Mouse (Mus musculus) adrenal gland, postnatal 36 days (tissue): Measurements from ENCODE around the gene Ikzf3. TPM values are rescaled to one million over a fixed set of nuclear protein-coding genes. Genes with fewer than 3 reads are reported as not detected.

ENCODE experiments used
- DNase-seq, 2 experiments: peaks; one replicate each; pipeline ENCODE4 v3.0.0; 2021; ENCODE audit warnings: mixed read lengths in 1 of 2
- long read RNA-seq, 2 experiments: library from polyadenylated mRNA; stranded (forward); transcript quantifications; one replicate each; pipeline ENCODE4 v2.0.0; 2021; ENCODE audit warnings: borderline sequencing depth in 2 of 2
- total RNA-seq, 2 experiments: library from RNA; stranded (reverse); gene quantifications; 2 replicates each; pipeline ENCODE4 v1.2.3; 2021

Gene Ikzf3
- total RNA-seq: under 1 TPM; 0.13 to 0.36 TPM
- long read RNA-seq, experiment 1: 0 reads
- long read RNA-seq, experiment 2, partial matches to known transcripts: 0 of 1 reads
- long read RNA-seq, experiment 2, other reads (novel, unspliced or antisense): 1 of 1 reads

GRCm38 (mm10) chr11:98545711-98546231, at the start of gene Ikzf3:
TSS of gene Ikzf3 (minus strand) at chr11:98546031.
- peak; percentile 40 to 59 for DNase-seq

GRCm38 (mm10) chr11:98595473-98595872, 49.6 kb upstream of the Ikzf3 start:
- no peak for DNase-seq

GRCm38 (mm10) chr11:98595021-98595420, 49.2 kb upstream of the Ikzf3 start:
- DNase-seq: no peak

GRCm38 (mm10) chr11:98590548-98591445, 45.0 kb upstream of the Ikzf3 start:
- no peak for DNase-seq

GRCm38 (mm10) chr11:98589306-98589705, 43.5 kb upstream of the Ikzf3 start:
- DNase-seq: no peak

- peak; percentile 52 to 65 for DNase-seq
Observed at GRCm38 (mm10) chr11:98588833-98589281, 43.0 kb upstream of the Ikzf3 start.

GRCm38 (mm10) chr11:98587684-98588546, 42.1 kb upstream of the Ikzf3 start:
- peak; percentile 84 to 89 for DNase-seq

- peak; percentile 99 for DNase-seq
Observed at GRCm38 (mm10) chr11:98586892-98587563, 41.2 kb upstream of the Ikzf3 start, which contains the start of gene Ormdl3. TSS of gene Ormdl3 (minus strand) at chr11:98587368.

- DNase-seq: peak in 1 of 2 experiments; percentile 32
Observed at GRCm38 (mm10) chr11:98586087-98586891, 40.5 kb upstream of the Ikzf3 start.

GRCm38 (mm10) chr11:98584629-98585177, 38.9 kb upstream of the Ikzf3 start:
- DNase-seq: no peak

- DNase-seq: no peak
Observed at GRCm38 (mm10) chr11:98584146-98584545, 38.3 kb upstream of the Ikzf3 start.

GRCm38 (mm10) chr11:98583571-98583970, 37.7 kb upstream of the Ikzf3 start:
- DNase-seq: no peak

- DNase-seq: no peak
Observed at GRCm38 (mm10) chr11:98583265-98583552, 37.4 kb upstream of the Ikzf3 start.

- no peak for DNase-seq
Observed at GRCm38 (mm10) chr11:98582551-98583264, 36.9 kb upstream of the Ikzf3 start.

- no peak for DNase-seq
Observed at GRCm38 (mm10) chr11:98582030-98582388, 36.2 kb upstream of the Ikzf3 start.

- no peak for DNase-seq
Observed at GRCm38 (mm10) chr11:98581286-98582029, 35.6 kb upstream of the Ikzf3 start.

- DNase-seq: peak; percentile 60 to 67
Observed at GRCm38 (mm10) chr11:98580301-98581121, 34.7 kb upstream of the Ikzf3 start.

GRCm38 (mm10) chr11:98577776-98578175, 31.9 kb upstream of the Ikzf3 start:
- peak in 1 of 2 experiments; percentile 69 for DNase-seq
